Mouse (Mus musculus) hindbrain, embryonic 12.5 days (tissue): ENCODE data around the gene Aif1l. TPM values are rescaled to one million over a fixed set of nuclear protein-coding genes. Genes with fewer than 3 reads are reported as not detected.
"Not testable (repeated sequence)": the region's sequence is repeated elsewhere in the genome, so short reads cannot be mapped to it uniquely, and the experiment has no call there.

Experiments used
- ATAC-seq: fragments of 200-750 bp; cut with Nextera tagmentation; 2 replicates; pipeline ENCODE4 v1.8.0; 2017; ENCODE audit warnings: moderate TSS enrichment; ENCODE audit not compliant: low FRiP score
- H3K27ac ChIP-seq: fragments of 300-500 bp; sonication (generic); 2 replicates; pipeline ENCODE4 v1.5.1; 2016; ENCODE audit warnings: mild to moderate bottlenecking
- H3K27me3 ChIP-seq: fragments of 300-500 bp; sonication (generic); 2 replicates; pipeline ENCODE4 v1.6.1; 2016; ENCODE audit warnings: mild to moderate bottlenecking
- H3K36me3 ChIP-seq: fragments of 300-500 bp; sonication (generic); 2 replicates; pipeline ENCODE4 v1.6.1; 2016; ENCODE audit warnings: mild to moderate bottlenecking
- H3K4me1 ChIP-seq: fragments of 300-500 bp; sonication (generic); 2 replicates; pipeline ENCODE4 v1.6.1; 2016
- H3K4me2 ChIP-seq: fragments of 300-500 bp; sonication (generic); replicated peaks from 2 replicates; pipeline ENCODE4 v1.6.1; 2016; ENCODE audit warnings: mild to moderate bottlenecking
- H3K4me3 ChIP-seq: fragments of 300-500 bp; sonication (generic); 2 replicates; pipeline ENCODE4 v1.5.1; 2016; ENCODE audit warnings: mild to moderate bottlenecking
- H3K9ac ChIP-seq: fragments of 300-500 bp; sonication (generic); 2 replicates; pipeline ENCODE4 v1.6.1; 2016; ENCODE audit warnings: mild to moderate bottlenecking, moderate library complexity
- H3K9me3 ChIP-seq: fragments of 300-500 bp; sonication (generic); replicated peaks from 2 replicates; pipeline ENCODE4 v1.6.1; 2016; ENCODE audit warnings: mild to moderate bottlenecking
- WGBS: fragments of 180-500 bp; shearing (Covaris S2); methylation state at CpG from one replicate; pipeline ENCODE4 v1.1.7; 2016; 5-methylcytosine and 5-hydroxymethylcytosine counted together
- polyA plus RNA-seq: library from polyadenylated mRNA; unstranded; fragments of >200 nt; fragmentation: Nextera tagmentation; extraction: Ambion mirVana; gene quantifications from 2 replicates; pipeline ENCODE4 v1.2.1, GENCODE M21; 2016

Aif1l gene
- polyA plus RNA-seq, result 44.1 and 58.0 TPM in 2 replicates

DNA sequence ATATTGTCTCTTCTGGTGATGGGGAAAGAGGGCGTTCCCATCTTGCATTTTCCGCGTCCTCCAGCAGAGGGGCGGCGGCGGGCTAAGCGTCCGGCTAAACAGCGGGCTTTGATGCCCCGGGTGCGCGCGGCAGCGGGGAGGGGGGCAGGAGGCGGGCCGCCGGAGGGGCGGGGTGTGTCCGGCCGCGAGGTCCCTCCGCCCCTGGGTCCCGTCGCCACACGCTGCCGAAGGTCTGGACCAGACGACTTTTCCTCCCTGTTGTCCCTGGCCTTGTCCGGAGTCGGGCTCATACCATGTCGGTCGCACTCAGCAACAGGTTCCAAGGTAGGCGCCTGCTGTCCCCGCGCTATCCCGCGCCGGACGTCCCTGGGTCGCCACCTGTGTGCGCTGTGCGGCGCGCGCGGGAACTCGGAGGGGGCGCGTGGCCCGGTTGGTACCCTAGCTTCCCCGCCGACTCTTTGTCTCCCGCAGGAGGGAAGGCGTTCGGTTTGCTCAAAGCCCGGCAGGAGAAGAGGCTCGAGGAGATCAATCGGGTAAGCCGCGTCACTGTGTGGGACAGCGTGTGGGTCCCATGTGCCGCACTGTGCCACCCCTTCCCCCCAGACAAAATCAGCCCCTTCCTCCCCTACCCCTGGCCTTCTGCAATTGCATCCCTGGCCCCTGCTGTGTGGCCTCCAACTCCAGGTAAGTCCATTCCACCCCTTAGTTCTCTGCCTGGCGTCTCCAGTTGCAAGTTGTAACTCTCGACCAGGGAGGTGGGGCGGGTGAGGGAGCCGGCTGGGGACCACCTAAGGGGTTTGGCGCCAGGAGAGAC is at the start of gene Aif1l:
Gene Aif1l (plus strand): TSS at position 82 of the 814 bp plus-strand sequence.
- peaks cover 30% of the 10 kb centered on the region for H3K4me1 ChIP-seq
- peak within 1 kb of the TSS; percentile 98 for H3K4me2 ChIP-seq
- H3K27me3 ChIP-seq, result peaks cover 17% of the 10 kb centered on the region; the same call in 1 of the 2 replicates
- peak; percentile 71 for ATAC-seq
- H3K4me3 ChIP-seq, result peak within 1 kb of the TSS; percentile 67
- no peaks in the 10 kb centered on the region for H3K9me3 ChIP-seq
- H3K9ac ChIP-seq, result peak within 1 kb of the TSS; percentile 74
- 0 out of 2 replicates have a peak, but pooled peaks cover 4% of the 10 kb centered on the region for H3K36me3 ChIP-seq
- no peak within 1 kb of the TSS for H3K27ac ChIP-seq
- under 1% methylated on average over 66 of the region's 66 CpGs for WGBS

DNA sequence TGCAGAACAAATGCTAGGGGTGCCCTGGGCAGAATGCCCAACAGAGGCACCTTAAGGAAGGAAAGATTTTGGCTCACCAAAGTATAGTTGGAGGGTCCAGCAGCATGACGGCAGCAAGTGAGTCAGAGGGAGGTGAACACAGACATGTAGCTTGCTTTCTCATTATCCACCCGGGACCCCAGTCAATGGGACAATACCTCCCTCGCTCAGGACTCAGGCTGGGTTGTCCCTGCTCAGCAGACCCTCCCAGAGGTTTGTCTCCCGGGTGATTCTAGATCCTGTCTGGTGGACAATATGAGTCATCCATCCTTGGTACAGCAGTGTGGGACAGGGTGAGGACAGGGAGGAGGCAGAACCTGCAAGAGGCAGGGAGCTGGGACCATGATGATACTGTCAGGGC is 49.0 kb upstream of the Aif1l start:
- no peak overlapping the region for H3K27ac ChIP-seq
- ATAC-seq, result no peak
- H3K4me1 ChIP-seq, result peaks cover 27% of the 10 kb centered on the region
- H3K4me3 ChIP-seq, result no peak overlapping the region
- H3K27me3 ChIP-seq, result 0 out of 2 replicates have a peak, but pooled peaks cover 4% of the 10 kb centered on the region
- H3K4me2 ChIP-seq, result no peak overlapping the region
- WGBS, result 67% methylated on average over 4 of the region's 4 CpGs
- H3K9ac ChIP-seq, result no peak overlapping the region
- H3K36me3 ChIP-seq, result no peaks in the 10 kb centered on the region
- H3K9me3 ChIP-seq, result no peaks in the 10 kb centered on the region

DNA sequence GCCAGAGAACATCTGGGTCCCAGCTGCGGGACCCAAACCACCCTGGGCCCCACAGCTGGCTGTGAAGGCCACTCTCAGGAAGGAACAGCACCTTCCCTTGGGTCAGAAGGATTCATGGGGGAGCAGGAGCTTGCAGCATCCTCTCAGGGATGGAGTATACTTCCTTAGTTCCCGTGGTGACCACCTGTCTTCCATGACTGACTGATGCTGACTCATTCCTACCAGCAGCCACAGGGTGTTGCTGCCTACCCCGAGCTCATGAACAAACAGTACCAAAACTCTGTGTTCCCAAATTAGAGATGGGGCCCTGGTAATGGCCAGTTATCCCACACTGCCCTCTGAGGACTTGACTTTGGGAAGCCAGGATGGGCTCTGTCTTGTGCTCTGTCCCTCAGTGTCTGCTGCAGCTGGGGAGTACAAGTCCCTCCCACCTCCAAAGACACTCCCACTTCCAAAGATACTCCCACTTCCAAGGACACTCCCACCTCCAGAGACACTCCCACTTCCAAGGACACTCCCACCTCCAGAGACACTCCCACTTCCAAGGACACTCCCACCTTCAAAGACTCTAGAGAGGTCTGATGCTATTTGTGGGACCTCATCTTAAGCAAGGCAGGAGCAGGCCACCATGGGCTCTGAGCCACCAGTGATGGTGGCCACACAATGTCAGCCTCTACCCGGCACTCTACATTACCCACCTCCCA is 48.1 kb upstream of the Aif1l start:
- WGBS, result 46% methylated on average over 4 of the region's 4 CpGs
- H3K27me3 ChIP-seq, result 0 out of 2 replicates have a peak, but pooled peaks cover 4% of the 10 kb centered on the region
- H3K9ac ChIP-seq, result no peak overlapping the region
- H3K27ac ChIP-seq, result no peak overlapping the region
- no peaks in the 10 kb centered on the region for H3K9me3 ChIP-seq
- no peaks in the 10 kb centered on the region for H3K36me3 ChIP-seq
- no peak overlapping the region for H3K4me2 ChIP-seq
- peaks cover 27% of the 10 kb centered on the region for H3K4me1 ChIP-seq
- no peak overlapping the region for H3K4me3 ChIP-seq
- no peak for ATAC-seq

DNA sequence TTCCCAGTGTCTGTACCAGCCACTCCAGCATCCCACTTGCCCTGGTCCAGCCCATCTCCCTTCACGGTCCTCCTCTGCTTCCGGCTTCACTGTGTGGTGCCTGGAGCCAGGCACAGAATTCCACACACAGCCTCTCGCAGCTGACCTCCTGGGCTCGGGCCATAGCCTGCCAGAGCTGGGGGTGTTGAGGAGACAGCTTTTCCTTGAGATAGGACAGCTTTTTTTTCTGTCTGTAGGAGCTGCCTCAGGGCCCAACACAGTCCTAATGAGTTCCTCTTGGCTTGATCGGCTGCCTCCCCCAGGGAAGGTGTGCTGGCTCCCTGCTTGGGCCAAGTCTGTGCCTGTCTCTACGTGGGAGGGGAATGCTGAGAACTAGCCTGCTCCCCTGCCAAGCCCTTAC is 45.9 kb upstream of the Aif1l start:
- H3K4me3 ChIP-seq, result no peak overlapping the region
- no peak for ATAC-seq
- H3K9me3 ChIP-seq, result no peaks in the 10 kb centered on the region
- H3K27me3 ChIP-seq, result 0 out of 2 replicates have a peak, but pooled peaks cover 4% of the 10 kb centered on the region
- H3K4me1 ChIP-seq, result peaks cover 26% of the 10 kb centered on the region
- no peak overlapping the region for H3K9ac ChIP-seq
- H3K27ac ChIP-seq, result no peak overlapping the region
- H3K4me2 ChIP-seq, result no peak overlapping the region
- WGBS, result 17% methylated on average over 6 of the region's 6 CpGs
- no peaks in the 10 kb centered on the region for H3K36me3 ChIP-seq

DNA sequence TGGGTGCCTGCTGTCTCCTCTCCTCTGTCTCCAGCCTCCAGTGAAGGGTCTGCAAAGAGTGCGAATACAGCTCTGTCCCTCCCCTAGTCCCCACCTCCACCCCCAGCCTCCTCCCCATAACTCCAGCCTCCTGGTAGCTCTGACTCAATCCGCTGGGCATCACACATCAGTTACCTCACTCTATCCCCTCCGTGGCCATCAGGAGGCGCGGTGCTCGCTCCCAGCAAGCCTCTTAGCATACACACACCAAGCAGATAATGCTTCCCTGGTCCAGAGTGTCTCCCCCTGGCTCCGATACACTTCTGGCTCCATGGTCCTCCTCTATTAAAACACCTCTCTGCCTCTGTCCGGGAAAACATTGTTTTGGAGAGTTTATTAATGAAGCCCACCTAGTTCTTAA is 45.3 kb upstream of the Aif1l start:
- H3K9me3 ChIP-seq, result no peaks in the 10 kb centered on the region
- ATAC-seq, result no peak
- WGBS, result 7% methylated on average over 8 of the region's 8 CpGs
- H3K36me3 ChIP-seq, result no peaks in the 10 kb centered on the region
- H3K4me2 ChIP-seq, result no peak overlapping the region
- H3K4me1 ChIP-seq, result peaks cover 20% of the 10 kb centered on the region
- no peak overlapping the region for H3K4me3 ChIP-seq
- 0 out of 2 replicates have a peak, but pooled peaks cover 4% of the 10 kb centered on the region for H3K27me3 ChIP-seq
- H3K9ac ChIP-seq, result no peak overlapping the region
- no peak overlapping the region for H3K27ac ChIP-seq

DNA sequence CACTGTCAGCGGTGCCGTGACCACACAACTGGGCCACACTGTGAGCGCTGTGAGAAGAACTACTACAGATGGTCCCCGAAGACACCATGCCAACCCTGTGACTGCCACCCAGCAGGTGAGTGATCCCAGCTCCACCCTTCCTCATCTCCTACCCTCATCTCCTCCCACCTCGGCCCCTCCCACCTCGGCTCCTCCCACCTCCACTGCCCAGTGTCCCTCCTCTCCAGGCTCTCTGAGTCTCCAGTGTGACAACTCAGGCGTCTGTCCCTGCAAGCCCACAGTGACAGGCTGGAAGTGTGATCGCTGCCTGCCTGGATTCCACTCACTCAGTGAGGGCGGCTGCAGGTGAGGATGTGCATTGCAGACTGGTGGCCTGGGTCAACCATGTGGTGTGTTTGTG is 44.3 kb upstream of the Aif1l start:
- Histone ChIP-seq H3K4me2 (no peak overlapping the region), H3K27me3 (0 out of 2 replicates have a peak, but pooled peaks cover 4% of the 10 kb centered on the region), H3K4me3 (no peak overlapping the region), H3K36me3 (no peaks in the 10 kb centered on the region), H3K27ac (no peak overlapping the region), H3K4me1 (peaks cover 14% of the 10 kb centered on the region), H3K9ac (no peak overlapping the region), H3K9me3 (no peaks in the 10 kb centered on the region)
- ATAC-seq, result no peak
- 45% methylated on average over 9 of the region's 9 CpGs for WGBS

DNA sequence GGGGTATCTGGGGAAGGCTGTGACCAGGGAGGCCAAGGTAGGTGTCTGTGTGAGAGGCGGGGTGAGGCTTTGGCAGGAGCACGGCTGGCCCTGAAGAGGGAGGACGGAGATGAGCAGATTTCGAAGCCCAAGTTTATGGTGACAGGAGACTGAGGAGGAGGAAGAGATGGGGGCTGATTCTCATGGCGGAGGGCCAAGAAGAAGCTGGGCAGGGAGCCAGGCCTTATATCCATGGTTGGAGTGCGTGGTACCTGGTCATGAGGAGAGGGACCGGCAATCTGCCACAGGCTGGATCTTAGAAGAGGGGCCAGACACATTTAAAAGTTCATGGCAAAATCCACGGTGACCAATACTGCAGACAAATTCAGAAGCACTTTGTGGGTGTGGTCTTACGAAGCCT is 43.5 kb upstream of the Aif1l start:
- no peaks in the 10 kb centered on the region for H3K9me3 ChIP-seq
- no peak overlapping the region for H3K4me2 ChIP-seq
- no peak for ATAC-seq
- H3K4me1 ChIP-seq, result peaks cover 14% of the 10 kb centered on the region
- no peak overlapping the region for H3K9ac ChIP-seq
- no peaks in the 10 kb centered on the region for H3K36me3 ChIP-seq
- H3K4me3 ChIP-seq, result no peak overlapping the region
- WGBS, result 83% methylated on average over 9 of the region's 9 CpGs
- no peak overlapping the region for H3K27ac ChIP-seq
- H3K27me3 ChIP-seq, result 0 out of 2 replicates have a peak, but pooled peaks cover 4% of the 10 kb centered on the region

DNA sequence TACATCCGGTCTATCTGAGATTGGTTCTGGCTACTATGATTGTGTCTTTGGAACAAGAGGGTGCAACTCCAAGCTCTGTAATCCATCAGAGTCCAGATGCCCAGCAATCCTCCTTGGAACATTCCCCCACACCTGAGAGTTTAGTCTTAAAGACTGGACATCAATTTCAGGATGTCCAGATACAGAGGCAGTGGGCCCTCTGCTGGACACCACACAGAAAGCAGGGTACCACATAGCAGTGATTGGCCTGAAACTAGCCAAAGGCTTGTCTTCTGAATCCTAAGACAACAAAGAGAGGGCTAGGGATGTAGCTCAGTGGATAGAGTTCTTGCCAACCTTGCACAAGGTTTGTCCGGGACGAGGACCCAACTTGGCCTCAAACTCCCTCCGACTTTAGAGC is 37.4 kb upstream of the Aif1l start:
- H3K36me3 ChIP-seq, result no peaks in the 10 kb centered on the region
- H3K27ac ChIP-seq, result no peak overlapping the region
- H3K9me3 ChIP-seq, result no peaks in the 10 kb centered on the region
- no peaks in the 10 kb centered on the region for H3K4me1 ChIP-seq
- H3K4me2 ChIP-seq, result no peak overlapping the region
- ATAC-seq, result no peak
- H3K4me3 ChIP-seq, result no peak overlapping the region
- no peaks in the 10 kb centered on the region; the same call in 1 of the 2 replicates for H3K27me3 ChIP-seq
- 83% methylated on average over 4 of the region's 4 CpGs for WGBS
- no peak overlapping the region for H3K9ac ChIP-seq

DNA sequence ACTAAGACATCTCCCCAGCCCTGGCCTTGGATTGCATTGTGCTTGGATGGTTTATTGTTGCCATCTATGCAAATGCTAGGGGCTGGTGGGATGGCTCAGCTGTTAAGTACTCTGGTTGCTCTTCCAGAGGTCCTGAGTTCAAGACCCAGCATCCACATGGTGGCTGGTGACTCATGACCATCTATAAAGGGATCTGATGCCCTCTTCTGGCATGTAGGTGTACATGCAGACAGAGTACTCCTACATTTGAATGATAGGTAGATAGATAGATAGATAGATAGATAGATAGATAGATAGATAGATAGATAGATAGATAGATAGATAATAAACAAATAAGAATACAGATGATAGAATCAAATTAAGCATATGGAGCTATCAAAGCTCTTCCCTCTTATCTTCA is 35.7 kb upstream of the Aif1l start:
- H3K4me2 ChIP-seq, H3K27me3 ChIP-seq, H3K9me3 ChIP-seq, H3K27ac ChIP-seq, H3K9ac ChIP-seq, H3K4me3 ChIP-seq, H3K4me1 ChIP-seq, H3K36me3 ChIP-seq, ATAC-seq: not testable (repeated sequence)

DNA sequence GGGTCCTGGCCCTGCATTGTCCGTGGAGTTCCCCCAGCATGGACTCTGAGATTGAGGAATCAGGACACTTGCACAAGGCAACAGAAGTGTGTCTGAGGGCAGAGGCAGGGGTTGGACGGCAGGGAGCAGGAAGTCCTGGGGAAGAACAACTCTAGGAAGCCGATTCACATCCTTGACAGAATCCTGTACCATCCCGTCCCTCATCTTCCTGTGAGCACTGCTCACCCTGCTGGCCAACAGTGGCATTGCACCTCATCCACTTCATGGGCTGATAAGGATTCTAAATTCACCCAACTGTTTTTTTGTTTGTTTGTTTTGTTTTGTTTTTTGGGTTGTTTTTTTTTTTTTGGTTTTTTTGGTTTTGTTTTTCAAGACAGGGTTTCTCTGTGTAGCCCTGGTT is 34.8 kb upstream of the Aif1l start:
- Histone ChIP-seq H3K9ac (no peak overlapping the region), H3K9me3 (no peaks in the 10 kb centered on the region), H3K27ac (no peak overlapping the region), H3K36me3 (no peaks in the 10 kb centered on the region), H3K4me1 (no peaks in the 10 kb centered on the region), H3K27me3 (no peaks in the 10 kb centered on the region; the same call in 1 of the 2 replicates), H3K4me3 (no peak overlapping the region), H3K4me2 (no peak overlapping the region)
- no peak for ATAC-seq
- 24% methylated on average over 4 of the region's 4 CpGs for WGBS

DNA sequence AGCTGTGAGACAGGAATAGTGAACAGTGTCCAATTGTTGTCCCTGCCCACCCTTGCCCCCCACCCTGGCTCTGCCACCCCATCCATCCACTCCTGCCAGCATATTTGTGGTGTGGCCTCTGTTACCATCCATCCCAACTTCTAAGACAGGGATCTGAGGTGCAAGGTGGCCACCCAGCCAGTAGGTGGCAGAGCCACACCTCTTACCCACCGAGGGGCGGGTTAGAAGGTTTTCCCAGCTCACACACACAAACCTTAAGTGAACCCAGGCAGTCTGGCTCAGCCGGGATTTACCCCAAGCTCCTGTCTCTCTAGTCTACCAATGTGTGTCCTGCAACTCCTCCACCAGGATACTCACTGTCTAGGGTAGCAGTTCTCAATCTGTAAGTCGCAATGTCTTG is 32.3 kb upstream of the Aif1l start:
- H3K4me2 ChIP-seq, result no peak overlapping the region

DNA sequence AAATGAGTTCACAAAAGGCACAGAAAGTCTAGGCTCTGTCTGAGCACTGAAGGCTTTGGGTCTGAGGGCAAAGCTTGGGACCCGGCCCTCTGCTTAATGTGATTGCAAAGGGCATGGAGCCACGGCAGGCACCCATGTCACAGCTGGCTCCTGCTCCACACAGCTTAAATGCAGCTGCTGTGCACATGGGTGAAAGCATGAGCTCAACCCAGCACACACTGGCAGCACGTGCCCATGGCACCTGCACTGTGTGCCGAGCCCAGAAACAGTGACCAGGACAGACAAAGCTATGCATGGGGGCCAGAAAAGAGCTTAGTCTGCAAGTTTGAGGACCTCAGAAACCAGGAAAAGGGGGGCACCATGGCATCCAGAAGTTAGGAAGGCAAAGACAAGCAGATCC is 26.3 kb upstream of the Aif1l start:
- ATAC-seq, result no peak
- Histone ChIP-seq H3K4me2 (no peak overlapping the region), H3K9me3 (no peaks in the 10 kb centered on the region), H3K36me3 (no peaks in the 10 kb centered on the region), H3K9ac (no peak overlapping the region), H3K27me3 (peaks cover 6% of the 10 kb centered on the region; the same call in 1 of the 2 replicates), H3K27ac (no peak overlapping the region), H3K4me3 (no peak overlapping the region), H3K4me1 (no peaks in the 10 kb centered on the region)
- 82% methylated on average over 4 of the region's 4 CpGs for WGBS

More for the DNA sequence above, 32.3 kb upstream of the Aif1l start:
- Histone ChIP-seq H3K27me3 (no peaks in the 10 kb centered on the region; the same call in none of the 2 replicates), H3K27ac (no peak overlapping the region), H3K36me3 (no peaks in the 10 kb centered on the region), H3K4me1 (no peaks in the 10 kb centered on the region), H3K4me3 (no peak overlapping the region), H3K9ac (no peak overlapping the region), H3K9me3 (no peaks in the 10 kb centered on the region)
- ATAC-seq, result no peak
- WGBS, result 28% methylated on average over 4 of the region's 4 CpGs
